Mouse (Mus musculus): ENCODE data around the gene Zfp276. TPM values are rescaled to one million over a fixed set of nuclear protein-coding genes. Genes with fewer than 3 reads are reported as not detected.

The Zfp276 gene
- total and polyA plus RNA-seq, 2 experiments from 2014 or later: 9.7 to 24.0 TPM

GRCm38 (mm10) chr8:123284493-123284892 is 30.5 kb downstream of the Zfp276 start:
- DNase-seq (ENCODE audit: low spot score) (no peak), ATAC-seq (ENCODE audit: insufficient read depth, low read depth) (no peak)
- 54% methylated on average over 5 of the region's 5 CpGs for WGBS
- Histone ChIP-seq H3K27me3 (ENCODE audit: control insufficient read depth, insufficient read depth, low read length) (no peaks in the 10 kb centered on the region), H3K36me3 (replicated peaks; ENCODE audit: control insufficient read depth, insufficient read depth, low read length) (0 out of 2 replicates have a peak, but pooled peaks cover 3% of the 10 kb centered on the region), H3K4me2 (ENCODE audit: low read depth, low read length) (no peak overlapping the region), H3K9ac (replicated peaks; ENCODE audit: low read depth, low read length) (no peak overlapping the region), H3K9me3 (replicated peaks; ENCODE audit: control insufficient read depth, low read length) (no peaks in the 10 kb centered on the region), H3K4me3 (ENCODE audit: low read depth, low read length) (no peak overlapping the region), H3K4me1 (ENCODE audit: control insufficient read depth, insufficient read depth) (no peaks in the 10 kb centered on the region), H3K27ac (ENCODE audit: low read depth) (no peak overlapping the region)
- TF ChIP-seq EP300 (IDR thresholded peaks at IDR 0.05; ENCODE audit: low read depth): no peak
- no peak for TF ChIP-seq CTCF (IDR thresholded peaks at IDR 0.05; ENCODE audit: low read depth)

- no peak overlapping the region for H3K4me3 ChIP-seq (ENCODE audit: low read depth, low read length)
- TF ChIP-seq CTCF (IDR thresholded peaks at IDR 0.05; ENCODE audit: low read depth): no peak
- no peak for TF ChIP-seq EP300 (IDR thresholded peaks at IDR 0.05; ENCODE audit: low read depth)
- H3K4me2 ChIP-seq (ENCODE audit: low read depth, low read length): no peak overlapping the region
- WGBS: 94% methylated on average over 17 of the region's 17 CpGs
- H3K4me1 ChIP-seq (ENCODE audit: control insufficient read depth, insufficient read depth): no peaks in the 10 kb centered on the region
- no peaks in the 10 kb centered on the region for H3K9me3 ChIP-seq (replicated peaks; ENCODE audit: control insufficient read depth, low read length)
- no peak overlapping the region for H3K27ac ChIP-seq (ENCODE audit: low read depth)
- ATAC-seq (ENCODE audit: insufficient read depth, low read depth) (no peak), DNase-seq (ENCODE audit: low spot score) (no peak)
- no peaks in the 10 kb centered on the region for H3K36me3 ChIP-seq (replicated peaks; ENCODE audit: control insufficient read depth, insufficient read depth, low read length)
- no peaks in the 10 kb centered on the region for H3K27me3 ChIP-seq (ENCODE audit: control insufficient read depth, insufficient read depth, low read length)
- H3K9ac ChIP-seq (replicated peaks; ENCODE audit: low read depth, low read length): no peak overlapping the region
These were observed 33.4 kb downstream of the Zfp276 start for GRCm38 (mm10) chr8:123287362-123287761.

- ATAC-seq (ENCODE audit: insufficient read depth, low read depth) (no peak), DNase-seq (ENCODE audit: low spot score) (no peak)
- peak; percentile 43 for TF ChIP-seq CTCF (IDR thresholded peaks at IDR 0.05; ENCODE audit: low read depth)
- TF ChIP-seq EP300 (IDR thresholded peaks at IDR 0.05; ENCODE audit: low read depth): no peak
- 80% methylated on average over 4 of the region's 4 CpGs for WGBS
- Histone ChIP-seq H3K4me3 (ENCODE audit: low read depth, low read length) (no peak overlapping the region), H3K27me3 (ENCODE audit: control insufficient read depth, insufficient read depth, low read length) (no peaks in the 10 kb centered on the region), H3K27ac (ENCODE audit: low read depth) (no peak overlapping the region), H3K4me2 (ENCODE audit: low read depth, low read length) (no peak overlapping the region), H3K4me1 (ENCODE audit: control insufficient read depth, insufficient read depth) (no peaks in the 10 kb centered on the region), H3K9ac (replicated peaks; ENCODE audit: low read depth, low read length) (no peak overlapping the region), H3K36me3 (replicated peaks; ENCODE audit: control insufficient read depth, insufficient read depth, low read length) (0 out of 2 replicates have a peak, but pooled peaks cover 5% of the 10 kb centered on the region), H3K9me3 (replicated peaks; ENCODE audit: control insufficient read depth, low read length) (no peaks in the 10 kb centered on the region)
These were observed 36.2 kb downstream of the Zfp276 start for GRCm38 (mm10) chr8:123290166-123290565.

- H3K4me1 ChIP-seq (ENCODE audit: control insufficient read depth, insufficient read depth): no peaks in the 10 kb centered on the region
- no peak for DNase-seq (ENCODE audit: low spot score)
- no peaks in the 10 kb centered on the region for H3K27me3 ChIP-seq (ENCODE audit: control insufficient read depth, insufficient read depth, low read length)
- 0 out of 2 replicates have a peak, but pooled peaks cover 5% of the 10 kb centered on the region for H3K36me3 ChIP-seq (replicated peaks; ENCODE audit: control insufficient read depth, insufficient read depth, low read length)
- H3K4me3 ChIP-seq (ENCODE audit: low read depth, low read length): no peak overlapping the region
- no peak overlapping the region for H3K9ac ChIP-seq (replicated peaks; ENCODE audit: low read depth, low read length)
- no peak for TF ChIP-seq CTCF (IDR thresholded peaks at IDR 0.05; ENCODE audit: low read depth)
- no peak for TF ChIP-seq EP300 (IDR thresholded peaks at IDR 0.05; ENCODE audit: low read depth)
- no peak overlapping the region for H3K4me2 ChIP-seq (ENCODE audit: low read depth, low read length)
- no peaks in the 10 kb centered on the region for H3K9me3 ChIP-seq (replicated peaks; ENCODE audit: control insufficient read depth, low read length)
- H3K27ac ChIP-seq (ENCODE audit: low read depth): no peak overlapping the region
- WGBS: 75% methylated on average over 8 of the region's 8 CpGs
- ATAC-seq (ENCODE audit: insufficient read depth, low read depth): no peak
These were observed 36.7 kb downstream of the Zfp276 start for GRCm38 (mm10) chr8:123290679-123291078.

- H3K9me3 ChIP-seq (replicated peaks; ENCODE audit: control insufficient read depth, low read length): no peaks in the 10 kb centered on the region
- no peaks in the 10 kb centered on the region for H3K27me3 ChIP-seq (ENCODE audit: control insufficient read depth, insufficient read depth, low read length)
- TF ChIP-seq CTCF (IDR thresholded peaks at IDR 0.05; ENCODE audit: low read depth) (no peak), EP300 (IDR thresholded peaks at IDR 0.05; ENCODE audit: low read depth) (no peak)
- DNase-seq (ENCODE audit: low spot score) (peak; percentile 64), ATAC-seq (ENCODE audit: insufficient read depth, low read depth) (peak; percentile 90)
- no peak overlapping the region for H3K27ac ChIP-seq (ENCODE audit: low read depth)
- WGBS: 46% methylated on average over 8 of the region's 8 CpGs
- 0 out of 2 replicates have a peak, but pooled peaks cover 5% of the 10 kb centered on the region for H3K36me3 ChIP-seq (replicated peaks; ENCODE audit: control insufficient read depth, insufficient read depth, low read length)
- H3K4me3 ChIP-seq (ENCODE audit: low read depth, low read length): no peak overlapping the region
- H3K9ac ChIP-seq (replicated peaks; ENCODE audit: low read depth, low read length): no peak overlapping the region
- H3K4me1 ChIP-seq (ENCODE audit: control insufficient read depth, insufficient read depth): no peaks in the 10 kb centered on the region
- no peak overlapping the region for H3K4me2 ChIP-seq (ENCODE audit: low read depth, low read length)
These were observed 37.7 kb downstream of the Zfp276 start for GRCm38 (mm10) chr8:123291716-123292115.

- no peak overlapping the region for H3K4me3 ChIP-seq (ENCODE audit: low read depth, low read length)
- no peaks in the 10 kb centered on the region for H3K9me3 ChIP-seq (replicated peaks; ENCODE audit: control insufficient read depth, low read length)
- 84% methylated on average over 3 of the region's 3 CpGs for WGBS
- H3K4me2 ChIP-seq (ENCODE audit: low read depth, low read length): no peak overlapping the region
- H3K4me1 ChIP-seq (ENCODE audit: control insufficient read depth, insufficient read depth): no peaks in the 10 kb centered on the region
- no peaks in the 10 kb centered on the region for H3K27me3 ChIP-seq (ENCODE audit: control insufficient read depth, insufficient read depth, low read length)
- 0 out of 2 replicates have a peak, but pooled peaks cover 5% of the 10 kb centered on the region for H3K36me3 ChIP-seq (replicated peaks; ENCODE audit: control insufficient read depth, insufficient read depth, low read length)
- DNase-seq (ENCODE audit: low spot score): no peak
- no peak overlapping the region for H3K9ac ChIP-seq (replicated peaks; ENCODE audit: low read depth, low read length)
- TF ChIP-seq CTCF (IDR thresholded peaks at IDR 0.05; ENCODE audit: low read depth) (no peak), EP300 (IDR thresholded peaks at IDR 0.05; ENCODE audit: low read depth) (no peak)
- no peak for ATAC-seq (ENCODE audit: insufficient read depth, low read depth)
- H3K27ac ChIP-seq (ENCODE audit: low read depth): no peak overlapping the region
These were observed 38.3 kb downstream of the Zfp276 start for GRCm38 (mm10) chr8:123292281-123292680.

Measured in heart, postnatal 0 days (tissue).